Comparison of ENCODE assay signal across 8 mouse cellular contexts in the genomic region with DNA sequence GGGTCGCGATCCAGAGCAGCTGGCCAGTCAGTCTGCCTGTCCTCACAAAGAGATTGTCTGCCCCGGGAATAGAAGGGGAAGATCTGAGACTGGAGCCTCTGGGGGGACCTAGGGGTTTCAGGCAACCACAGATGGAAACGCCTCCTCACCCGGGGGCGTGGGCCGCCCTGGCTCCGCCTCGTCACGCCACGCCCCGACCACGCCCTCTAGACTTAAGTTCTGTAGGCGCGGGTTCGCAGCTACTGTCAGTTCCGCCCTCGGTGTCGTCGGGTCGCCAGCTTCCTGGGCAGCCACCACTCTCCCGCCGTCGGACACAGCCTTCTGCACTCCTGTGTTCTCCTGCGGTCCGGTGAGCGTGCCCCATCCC. TPM values are rescaled to one million over a fixed set of nuclear protein-coding genes. Genes with fewer than 3 reads are reported as not detected.
DNase-seq lines count a peak whose midpoint lies in the region; ATAC-seq and TF ChIP-seq lines count a peak whose summit lies in the region.

A gene (plus strand): TSS at position 221 of the 367 bp plus-strand sequence.

- peaks cover 62% of the 10 kb centered on the region for H3K4me1 ChIP-seq in E14TG2a.4 (replicated peaks; ENCODE audit: low read depth, low read length)
- H3K4me1 ChIP-seq in bone marrow macrophage, adult 2 months (ENCODE audit: control insufficient read depth, insufficient read depth, low read length) = peaks cover 20% of the 10 kb centered on the region
- H3K4me1 ChIP-seq in forebrain, postnatal 0 days (ENCODE audit: insufficient read depth) = peaks cover 20% of the 10 kb centered on the region
- H3K4me1 ChIP-seq in hindbrain, embryonic 10.5 days (replicated peaks) = peaks cover 53% of the 10 kb centered on the region
- H3K4me1 ChIP-seq in lung, embryonic 15.5 days = peaks cover 47% of the 10 kb centered on the region

- DNase-seq in forebrain, postnatal 0 days = peak; percentile 29
- peak; percentile 82 for DNase-seq in hindbrain, embryonic 10.5 days (ENCODE audit: low spot score)
- DNase-seq in layer of hippocampus, adult 9-10 months (ENCODE audit: low spot score) = peak; percentile 61
- DNase-seq in thymus, postnatal 0 days (ENCODE audit: low spot score) = peak; percentile 95

- H3K36me3 ChIP-seq in E14TG2a.4 (ENCODE audit: insufficient read depth, low read length) = peaks cover 40% of the 10 kb centered on the region
- no peaks in the 10 kb centered on the region for H3K36me3 ChIP-seq in forebrain, postnatal 0 days (ENCODE audit: insufficient read depth)
- H3K36me3 ChIP-seq in hindbrain, embryonic 10.5 days = peaks cover 22% of the 10 kb centered on the region
- H3K36me3 ChIP-seq in lung, embryonic 15.5 days = peaks cover 14% of the 10 kb centered on the region; the same call in 1 of the 2 replicates

- WGBS in forebrain, postnatal 0 days = 1% methylated on average over 26 of the region's 27 CpGs
- under 1% methylated on average over 27 of the region's 27 CpGs for WGBS in hindbrain, embryonic 10.5 days
- under 1% methylated on average over 25 of the region's 27 CpGs for WGBS in lung, embryonic 15.5 days

- H3K4me3 ChIP-seq in E14TG2a.4 (replicated peaks; ENCODE audit: low read length) = peak within 1 kb of the TSS; percentile 88
- H3K4me3 ChIP-seq in bone marrow macrophage, adult 2 months (ENCODE audit: insufficient read depth, low read length) = peak within 1 kb of the TSS; percentile 65
- H3K4me3 ChIP-seq in forebrain, postnatal 0 days (ENCODE audit: low read depth, low read length) = peak within 1 kb of the TSS; percentile 37
- peak within 1 kb of the TSS; percentile 59 for H3K4me3 ChIP-seq in hindbrain, embryonic 10.5 days
- H3K4me3 ChIP-seq in lung, embryonic 15.5 days = peak within 1 kb of the TSS; percentile 57

- peak within 1 kb of the TSS; percentile 97 for H3K27ac ChIP-seq in bone marrow macrophage, adult 2 months (ENCODE audit: insufficient read depth, low read depth, low read length)
- H3K27ac ChIP-seq in forebrain, postnatal 0 days (ENCODE audit: low read depth, low read length) = peak within 1 kb of the TSS; percentile 21; the same call in 1 of the 2 replicates
- H3K27ac ChIP-seq in hindbrain, embryonic 10.5 days = peak within 1 kb of the TSS; percentile 89
- peak within 1 kb of the TSS; percentile 86 for H3K27ac ChIP-seq in lung, embryonic 15.5 days

- peak; percentile 98 for TF ChIP-seq POLR2A in bone marrow macrophage, adult 2 months (IDR thresholded peaks at IDR 0.05; ENCODE audit: borderline replicate concordance, low read depth, low read length)

- TF ChIP-seq CTCF in E14TG2a.4 (conservative IDR thresholded peaks at IDR 0.05; ENCODE audit: low read length) = no peak
- TF ChIP-seq CTCF in bone marrow macrophage, adult 2 months (IDR thresholded peaks at IDR 0.05; ENCODE audit: low read depth, low read length) = no peak
- no peak for TF ChIP-seq CTCF in forebrain, postnatal 0 days (IDR thresholded peaks at IDR 0.05; ENCODE audit: low read depth)

- no peaks in the 10 kb centered on the region for H3K9me3 ChIP-seq in E14TG2a.4 (ENCODE audit: low read length)
- H3K9me3 ChIP-seq in forebrain, postnatal 0 days (ENCODE audit: low read length) = no peaks in the 10 kb centered on the region
- H3K9me3 ChIP-seq in hindbrain, embryonic 10.5 days = no peaks in the 10 kb centered on the region
- H3K9me3 ChIP-seq in lung, embryonic 15.5 days = no peaks in the 10 kb centered on the region

- H3K27me3 ChIP-seq in E14TG2a.4 (ENCODE audit: insufficient read depth, low read length) = no peaks in the 10 kb centered on the region
- no peaks in the 10 kb centered on the region for H3K27me3 ChIP-seq in forebrain, postnatal 0 days (ENCODE audit: insufficient read depth, low read length)
- H3K27me3 ChIP-seq in hindbrain, embryonic 10.5 days (ENCODE audit: insufficient read depth, poor library complexity, severe bottlenecking) = peaks cover 24% of the 10 kb centered on the region
- no peaks in the 10 kb centered on the region for H3K27me3 ChIP-seq in lung, embryonic 15.5 days

- peak within 1 kb of the TSS; percentile 61 for H3K4me2 ChIP-seq in forebrain, postnatal 0 days (ENCODE audit: low read depth)
- H3K4me2 ChIP-seq in lung, embryonic 15.5 days = peak within 1 kb of the TSS; percentile 94

- ATAC-seq in forebrain, postnatal 0 days = no peak
- peak; percentile 76 for ATAC-seq in lung, embryonic 15.5 days (ENCODE audit: borderline replicate concordance, extremely low read depth, low FRiP score, low TSS enrichment)
- peak; percentile 69 for ATAC-seq in neutrophil, adult 5-6 weeks (ENCODE audit: extremely low read depth, insufficient number of reproducible peaks, low FRiP score, poor library complexity, severe bottlenecking)

- peak within 1 kb of the TSS; percentile 37; the same call in 1 of the 2 replicates for H3K9ac ChIP-seq in forebrain, postnatal 0 days
- H3K9ac ChIP-seq in lung, embryonic 15.5 days = peak within 1 kb of the TSS; percentile 55

RNA-seq across cellular contexts. Expression of the gene that starts here (rescaled TPM):
- 1,592 and 1,654 TPM in 2 replicates for polyA plus RNA-seq in bone marrow macrophage, adult 2 months (2012; ENCODE audit: insufficient read depth, insufficient read length, missing spikeins)
- total RNA-seq in forebrain, postnatal 0 days (2014; rRNA removed) = 28.9 and 88.3 TPM in 2 replicates
- polyA plus RNA-seq in forebrain, postnatal 0 days (2015; fragmentation: Nextera tagmentation; extraction: Ambion mirVana) = 83.6 and 106 TPM in 2 replicates
- 122 and 123 TPM in 2 replicates for polyA plus RNA-seq in hindbrain, embryonic 10.5 days (2016; fragmentation: Nextera tagmentation; extraction: Ambion mirVana)
- 246 and 279 TPM in 2 replicates for polyA plus RNA-seq in lung, embryonic 15.5 days (2015; fragmentation: Nextera tagmentation; extraction: Ambion mirVana)
- 453 and 500 TPM in 2 replicates for total RNA-seq in neutrophil, adult 5-6 weeks (2017)
- polyA plus RNA-seq in thymus, postnatal 0 days (2015; fragmentation: Nextera tagmentation; extraction: Ambion mirVana) = 803 and 920 TPM in 2 replicates

Comparison
In these comparisons a context has a peak if more than half of its experiments do, and no peak if none do; other contexts are left out.
1. H3K4me3 ChIP-seq: peak in every context shown above with its lines; median percentile 88 in E14TG2a.4; 65 in bone marrow macrophage, adult 2 months; 59 in hindbrain, embryonic 10.5 days; 57 in lung, embryonic 15.5 days; 37 in forebrain, postnatal 0 days.
2. H3K27ac ChIP-seq: peak in every context shown above with its lines; median percentile 97 in bone marrow macrophage, adult 2 months; 89 in hindbrain, embryonic 10.5 days; 86 in lung, embryonic 15.5 days; 21 in forebrain, postnatal 0 days.
3. DNase-seq: peak in every context shown above with its lines; median percentile 95 in thymus, postnatal 0 days; 82 in hindbrain, embryonic 10.5 days; 61 in layer of hippocampus, adult 9-10 months; 29 in forebrain, postnatal 0 days.